Mouse (Mus musculus) gastrocnemius, postnatal 4 days (tissue): ENCODE measurements around the gene Focad. TPM values are rescaled to one million over a fixed set of nuclear protein-coding genes. Genes with fewer than 3 reads are reported as not detected.

Experiments used
- DNase-seq, 2 experiments: peaks; one replicate each; pipeline ENCODE4 v3.0.0; 2021 to 2022; ENCODE audit warnings: low spot score in 2 of 2, mixed read lengths in 2 of 2
- microRNA-seq: library from miRNA; unstranded; fragments of <30 nt; microRNA quantifications from one replicate; pipeline ENCODE4 v1.2.0, GENCODE M21; 2021
- total RNA-seq, 2 experiments: library from RNA; stranded (reverse); gene quantifications; 2 replicates each; pipeline ENCODE4 v1.2.3; 2021

Gene Focad
- total RNA-seq, 2 experiments from 2014 or later = 17.5 to 17.7 TPM

DNA sequence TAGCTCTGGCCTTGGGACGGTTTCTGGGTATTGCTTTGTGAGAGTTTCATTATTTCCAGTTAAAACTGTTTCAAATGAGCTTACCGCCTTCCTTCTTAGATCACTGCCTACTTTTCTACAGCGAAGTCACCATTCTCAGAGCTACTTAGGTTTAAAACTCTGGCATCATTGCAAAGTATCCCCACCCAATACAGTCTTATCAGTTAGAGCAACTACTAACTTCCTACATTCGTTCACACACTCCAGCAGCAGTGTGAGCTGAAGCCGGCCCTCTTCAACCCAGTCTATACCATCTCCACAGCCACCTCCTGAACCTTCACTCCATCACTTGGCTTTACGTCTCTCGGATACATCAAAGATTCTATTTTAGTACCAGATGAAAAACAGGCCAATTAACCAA is 346.4 kb downstream of the Focad start:
- no peak for DNase-seq

DNA sequence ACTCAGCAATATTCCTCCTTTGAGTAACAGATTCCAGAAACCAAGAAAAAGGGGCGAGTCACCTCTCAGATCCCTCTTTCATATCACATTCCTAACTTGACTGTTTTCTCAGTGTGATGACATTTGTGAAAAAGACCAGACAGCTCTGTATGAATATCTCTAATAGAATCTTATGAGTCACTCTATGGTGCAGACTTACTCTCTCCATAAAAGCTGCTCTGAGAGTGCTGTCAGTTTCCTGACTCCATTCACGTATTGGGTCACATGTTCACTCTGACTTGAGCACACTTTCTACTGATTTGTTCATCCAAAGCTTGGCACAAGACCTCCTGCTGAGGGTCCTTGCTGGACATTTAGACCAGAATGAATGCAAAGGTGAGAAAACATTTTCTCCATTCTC is 354.5 kb downstream of the Focad start:
- DNase-seq = no peak

DNA sequence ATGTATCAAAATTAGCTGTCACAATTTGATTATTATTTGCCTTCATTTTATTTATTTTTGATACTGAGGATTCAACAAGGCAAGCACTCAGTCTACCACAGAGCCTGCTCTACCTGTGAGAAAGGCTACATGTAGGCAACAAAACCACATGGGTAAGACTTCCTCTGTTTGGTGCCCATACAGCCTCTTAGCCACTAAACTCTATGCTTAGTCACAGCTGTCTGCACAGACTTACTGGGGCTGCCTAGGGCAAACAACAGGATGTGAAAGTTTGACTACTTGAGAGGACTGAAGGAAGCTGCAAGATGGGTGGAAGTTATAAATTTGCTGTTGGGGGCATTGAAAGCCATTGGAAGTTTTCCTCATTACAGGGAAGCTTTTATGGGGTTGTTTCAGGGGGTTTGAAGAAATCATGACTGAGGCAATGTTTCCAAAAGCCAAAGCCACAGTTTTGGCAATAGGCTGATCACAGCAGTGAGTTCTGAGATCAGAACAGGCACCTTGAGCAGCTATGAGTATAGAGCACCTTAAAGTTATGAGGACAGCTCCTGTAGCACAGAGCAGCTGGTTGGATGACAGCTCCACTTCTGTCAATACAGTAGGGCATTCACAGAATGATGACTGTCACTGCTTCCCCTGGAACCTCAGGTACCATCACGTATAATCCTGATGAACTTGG is 355.8 kb downstream of the Focad start:
- no peak for DNase-seq

- DNase-seq = no peak
Measured at GRCm38 (mm10) chr4:88458093-88458492, 363.7 kb downstream of the Focad start.

- no peak for DNase-seq
Measured at GRCm38 (mm10) chr4:88458673-88459072, 364.2 kb downstream of the Focad start.

Small RNA genes lying within 50 kb of the gene (microRNA-seq; reads per million reads assigned to microRNA genes)
- gene Mir491 = 0.85 reads per million

Other genes with a start within 250 kb of the Focad start
- 100 to 1,000 TPM; 103 to 104 TPM for gene Mllt3, start 61.3 kb upstream of the Focad start, total RNA-seq